Mouse (Mus musculus) A20 (cell line): ENCODE results near the gene Zbed4.
"Not testable (repeated sequence)": the region's sequence is repeated elsewhere in the genome, so short reads cannot be mapped to it uniquely, and the experiment has no call there.

Source experiments
- DNase-seq: peaks from one replicate; pipeline ENCODE4 v3.0.0-alpha.2; 2011; ENCODE audit warnings: low read depth, low spot score

Zbed4 gene

DNA sequence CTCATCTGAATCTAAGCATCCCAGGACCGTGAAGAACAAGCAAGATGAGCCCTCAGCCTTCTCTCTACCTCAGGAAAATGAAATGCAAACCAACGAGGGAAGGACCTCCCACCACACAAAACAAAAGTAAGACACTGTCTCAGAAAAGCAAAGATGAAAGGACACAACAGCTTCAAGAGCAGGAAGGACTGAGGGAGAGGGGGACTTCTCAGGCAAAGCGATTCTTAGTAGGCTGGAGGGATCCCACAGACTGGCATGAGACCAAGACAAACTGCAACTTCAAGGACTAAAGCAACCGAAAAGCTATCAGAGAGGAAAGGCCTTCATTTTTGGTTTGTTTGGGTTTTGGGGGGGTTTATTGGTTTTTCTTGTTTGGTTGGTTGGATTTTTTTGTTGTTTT lies 15.3 kb upstream of the Zbed4 start:
- no peak for DNase-seq

DNA sequence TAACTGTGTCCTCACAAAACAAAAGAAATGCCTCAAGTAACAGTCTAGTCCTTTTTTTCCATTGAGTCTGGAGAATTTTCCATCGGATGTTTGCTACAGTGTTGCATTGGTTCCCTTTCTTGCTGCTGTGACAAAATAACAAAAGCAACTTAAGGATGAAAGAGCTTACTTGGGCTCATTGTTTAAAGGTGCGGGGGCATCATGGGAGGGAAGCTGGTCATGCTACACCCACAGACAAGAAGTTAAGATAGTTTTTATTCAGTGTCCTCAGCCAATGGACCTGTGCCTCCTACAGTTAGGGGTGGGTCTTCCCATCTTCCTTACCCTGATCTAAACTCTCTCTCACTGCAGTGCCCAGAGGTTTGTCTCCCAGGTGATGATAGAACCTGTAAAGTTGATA lies 13.0 kb upstream of the Zbed4 start:
- no peak for DNase-seq

DNA sequence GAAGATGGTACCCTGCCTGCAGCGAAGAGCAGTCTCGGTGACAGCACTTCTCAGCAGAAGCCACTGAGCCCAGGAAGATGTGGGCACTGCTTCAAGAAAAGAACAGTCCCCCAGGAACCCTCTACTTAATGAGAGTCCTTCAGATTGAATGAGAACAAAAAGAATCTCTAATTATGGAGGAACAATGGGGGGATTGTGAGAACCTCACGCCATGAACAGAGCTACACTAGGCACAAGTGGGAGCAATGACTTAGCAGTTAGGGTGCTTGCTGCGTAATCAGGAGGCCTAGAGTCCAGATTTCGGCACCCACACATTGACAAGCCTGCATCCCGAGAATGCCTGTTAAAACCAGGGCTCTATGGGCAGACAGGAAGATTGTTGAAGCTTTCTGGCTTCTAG lies 10.1 kb upstream of the Zbed4 start:
- DNase-seq, result no peak

DNA sequence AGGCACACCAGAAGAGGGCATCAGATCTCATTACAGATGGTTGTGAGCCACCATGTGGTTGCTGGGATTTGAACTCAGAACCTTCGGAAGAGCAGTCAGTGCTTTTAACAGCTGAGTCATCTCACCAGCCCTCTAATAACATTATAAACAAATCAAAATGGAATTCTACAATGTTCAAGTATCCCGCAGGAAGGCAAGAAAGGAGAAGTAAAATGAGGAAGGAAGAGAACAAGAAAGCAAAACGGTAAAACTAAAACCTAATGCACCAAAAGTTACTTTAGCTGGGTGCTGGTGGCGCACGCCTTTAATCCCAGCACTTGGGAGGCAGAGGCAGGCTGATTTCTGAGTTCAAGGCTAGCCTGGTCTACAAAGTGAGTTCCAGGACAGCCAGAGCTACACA lies 8.1 kb upstream of the Zbed4 start:
- DNase-seq, result not testable (repeated sequence)

DNA sequence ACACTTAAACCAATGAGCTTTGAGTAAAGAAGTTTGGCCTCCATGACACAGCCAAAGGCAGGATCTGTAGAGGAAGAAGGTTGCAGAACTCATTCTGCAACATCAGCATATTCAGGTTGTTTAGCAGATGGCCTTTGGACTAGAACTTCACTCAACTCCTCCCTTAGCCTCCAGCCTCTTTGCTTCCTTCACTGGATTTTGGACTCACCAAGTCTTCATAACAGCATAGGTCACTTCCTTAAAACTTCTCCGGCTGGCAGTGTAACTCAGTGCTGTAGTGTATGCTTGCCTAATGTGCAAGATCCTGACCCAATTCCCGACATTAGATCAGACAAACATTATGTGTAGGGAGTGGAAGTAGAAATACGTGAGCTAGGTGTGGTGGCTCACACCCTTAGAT lies 6.1 kb upstream of the Zbed4 start:
- no peak for DNase-seq

DNA sequence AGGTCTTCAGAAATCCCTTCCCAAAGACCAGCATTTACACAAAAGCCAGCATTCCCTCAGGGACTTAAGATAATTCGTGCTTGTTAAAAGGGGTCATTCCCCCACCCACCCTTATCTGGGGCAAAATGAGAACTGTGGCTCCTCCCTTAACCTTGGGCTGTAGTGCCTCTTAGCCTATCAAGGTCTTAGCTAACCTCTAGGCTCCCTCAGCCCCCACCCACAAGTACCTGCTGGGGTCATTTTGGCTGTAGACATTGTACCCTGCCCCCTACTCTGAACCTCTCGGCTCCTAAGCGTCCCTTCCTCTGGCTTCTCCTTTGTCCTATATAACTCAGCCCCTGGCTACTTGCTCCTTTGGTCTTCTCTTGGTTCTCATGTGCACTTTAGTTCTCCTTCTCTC lies 5.5 kb upstream of the Zbed4 start:
- no peak for DNase-seq

DNA sequence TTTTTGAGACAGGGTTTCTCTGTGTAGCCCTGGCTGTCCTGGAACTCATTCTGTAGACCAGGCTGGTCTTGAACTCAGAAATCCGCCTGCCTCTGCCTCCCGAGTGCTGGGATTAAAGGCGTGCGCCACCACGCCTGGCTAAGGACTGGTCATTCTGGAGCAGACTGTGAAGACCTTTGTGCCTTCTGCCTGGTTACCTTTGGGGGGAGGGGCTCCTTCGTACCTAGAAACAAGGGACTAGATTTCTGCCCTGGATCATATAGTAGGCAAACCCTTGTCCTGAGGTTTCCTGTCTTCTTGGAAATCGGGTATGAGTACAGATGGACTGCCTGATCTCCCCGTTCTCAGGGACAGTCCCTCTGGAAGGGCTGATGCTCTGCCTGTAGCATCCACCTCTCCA lies 1.8 kb upstream of the Zbed4 start:
- DNase-seq, result not testable (repeated sequence)

DNA sequence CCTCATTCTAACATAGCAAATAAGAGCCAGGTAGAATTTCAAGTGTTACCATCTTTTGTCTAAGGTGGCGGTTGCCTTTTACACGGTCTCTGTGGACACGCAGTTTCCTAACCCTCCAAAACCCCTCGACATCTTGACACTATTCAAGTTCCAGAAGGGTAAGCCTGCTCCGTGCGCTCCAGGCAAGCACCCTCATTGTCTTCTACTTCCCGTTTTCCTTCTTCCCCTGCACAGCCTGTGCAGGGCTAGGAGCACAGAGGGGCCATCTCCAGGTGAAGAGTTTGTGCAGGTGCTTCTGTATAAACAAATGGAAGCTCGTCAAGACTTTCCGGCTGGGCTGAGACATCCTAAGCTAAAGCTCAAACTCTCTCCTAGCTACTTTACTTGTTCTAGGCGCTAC lies 1.4 kb upstream of the Zbed4 start:
- no peak for DNase-seq

DNA sequence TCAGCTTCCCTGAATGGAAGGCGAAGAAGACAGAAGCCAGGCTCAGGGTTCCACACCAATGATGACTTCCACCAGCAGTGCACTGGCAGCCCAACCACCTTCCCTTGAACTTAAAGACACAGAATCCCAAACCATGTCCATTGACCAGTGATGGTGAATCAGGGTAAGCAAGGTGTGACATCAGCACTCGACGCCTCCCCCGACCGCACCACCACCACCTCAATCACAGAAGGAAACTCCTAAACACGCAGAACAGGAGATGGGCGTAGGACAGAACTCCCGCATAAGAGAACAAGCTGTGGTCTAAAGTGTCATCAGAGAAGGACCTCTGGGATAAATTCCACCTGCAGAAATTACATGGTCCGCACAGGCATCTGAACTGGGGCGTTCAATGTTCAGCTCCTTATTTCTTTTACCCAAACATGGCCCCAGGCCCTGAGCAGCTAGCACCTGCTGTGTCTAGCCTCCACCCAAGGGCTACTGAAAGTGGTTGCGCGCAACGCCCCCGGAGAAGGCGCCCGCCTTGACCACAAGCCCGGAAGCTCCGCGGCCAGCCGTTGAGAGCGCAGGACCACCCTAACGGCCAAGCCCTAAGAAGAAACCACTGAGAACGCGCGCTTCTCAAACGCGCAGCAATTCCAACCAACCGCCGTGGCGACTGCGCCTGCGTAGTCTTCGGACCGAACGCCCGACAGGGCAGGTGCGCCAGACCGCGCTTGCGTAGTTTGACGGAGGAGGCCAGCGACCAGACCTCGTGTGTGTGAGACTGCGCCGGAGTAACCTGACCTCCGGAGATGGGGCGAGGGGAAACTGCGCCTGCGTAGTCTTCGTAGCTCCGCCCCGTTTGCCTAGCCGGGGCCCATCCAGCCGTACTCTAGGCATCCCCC lies 540 bp upstream of the Zbed4 start:
- peak; percentile 100 for DNase-seq

DNA sequence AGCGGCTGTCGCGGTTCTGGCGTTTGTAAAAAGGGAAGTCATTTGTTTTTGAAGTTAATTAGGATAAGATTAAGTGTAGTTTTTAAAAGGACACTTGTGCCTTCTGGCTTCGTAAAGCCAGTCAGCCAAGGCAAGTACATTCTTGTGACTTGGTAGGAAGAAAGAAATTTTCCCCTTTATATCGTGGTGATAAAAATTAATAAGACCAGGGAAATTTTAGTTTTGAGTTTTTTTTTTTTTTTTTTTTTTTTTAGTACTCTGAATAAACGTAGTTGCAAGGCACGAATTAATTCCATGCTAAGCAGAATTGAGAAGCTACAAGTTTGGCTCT lies 908 bp downstream of the Zbed4 start:
- DNase-seq, result no peak

DNA sequence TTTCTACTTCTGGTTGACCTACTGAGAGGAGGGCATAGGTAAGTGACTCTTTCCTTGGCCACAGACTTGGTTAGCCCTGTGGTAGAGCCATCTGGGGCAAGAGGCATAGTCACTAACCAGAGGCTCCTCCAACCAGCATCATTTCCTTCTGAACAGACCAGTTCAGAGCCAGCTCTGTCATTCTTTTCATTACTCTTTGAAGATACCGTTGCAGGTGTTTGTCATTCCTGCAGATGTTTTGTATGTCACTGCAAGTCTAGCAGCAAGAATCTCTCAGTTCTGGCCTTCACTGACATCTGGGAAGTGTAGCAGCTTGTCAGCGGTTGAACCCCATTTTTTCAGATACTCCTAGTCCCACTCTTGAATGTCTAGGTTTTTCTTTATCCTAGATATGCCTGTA lies 3.4 kb downstream of the Zbed4 start:
- DNase-seq, result no peak

DNA sequence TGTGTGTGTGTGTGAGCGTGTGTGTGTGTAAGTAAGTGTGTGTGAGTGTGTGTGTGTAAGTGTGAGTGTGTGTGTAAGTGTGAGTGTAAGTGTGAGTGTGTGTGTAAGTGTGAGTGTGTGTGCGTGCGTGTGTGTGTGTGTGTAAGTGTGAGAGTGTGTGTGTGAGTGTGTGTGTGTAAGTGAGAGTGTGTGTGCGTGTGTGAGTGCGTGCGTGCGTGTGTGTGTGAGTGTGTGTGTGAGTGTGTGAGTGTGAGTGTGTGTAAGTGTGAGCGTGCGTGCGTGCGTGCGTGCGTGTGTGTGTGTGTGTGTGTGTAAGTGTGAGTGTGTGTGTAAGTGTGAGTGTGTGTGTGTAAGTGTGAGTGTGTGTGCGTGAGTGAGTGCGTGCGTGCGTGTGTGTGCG lies 4.3 kb downstream of the Zbed4 start:
- DNase-seq, result no peak

DNA sequence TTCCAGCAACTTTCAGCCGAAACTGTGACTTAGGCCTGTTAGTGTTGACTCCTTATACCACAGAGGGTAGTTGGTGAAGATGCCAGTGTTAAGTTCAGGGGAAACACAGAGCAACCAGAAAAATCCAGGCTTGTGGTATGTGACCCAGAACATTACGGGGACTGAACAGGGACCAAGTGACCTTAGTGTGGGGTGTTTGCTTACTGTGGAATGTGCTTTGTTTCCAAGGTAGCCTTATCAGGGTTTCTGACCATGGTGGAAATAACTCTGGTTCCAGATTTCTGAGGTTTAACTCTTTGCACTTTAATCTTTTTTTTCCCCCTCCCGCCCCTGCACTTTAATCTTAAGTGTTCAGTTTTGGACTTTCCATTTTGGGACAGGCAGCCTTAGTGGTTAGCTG lies 6.6 kb downstream of the Zbed4 start:
- DNase-seq, result no peak

DNA sequence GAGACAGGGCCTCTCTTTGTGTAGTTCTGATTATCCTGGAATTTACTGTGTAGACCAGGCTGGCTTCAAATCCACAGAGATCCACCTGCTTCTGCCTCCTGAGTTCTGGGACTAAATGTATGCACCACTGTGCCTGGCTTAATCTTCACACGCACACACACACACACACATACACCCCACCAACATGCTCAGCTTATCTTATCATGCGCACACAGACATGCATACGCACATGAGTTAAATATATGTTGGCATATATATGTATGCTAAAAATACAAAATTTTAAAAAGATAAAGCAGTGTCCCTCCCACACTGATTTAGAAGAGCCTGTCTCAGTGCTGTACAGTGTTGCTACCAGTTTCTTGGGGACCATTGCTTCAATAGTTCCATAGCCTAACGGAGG lies 10.1 kb downstream of the Zbed4 start:
- no peak for DNase-seq

DNA sequence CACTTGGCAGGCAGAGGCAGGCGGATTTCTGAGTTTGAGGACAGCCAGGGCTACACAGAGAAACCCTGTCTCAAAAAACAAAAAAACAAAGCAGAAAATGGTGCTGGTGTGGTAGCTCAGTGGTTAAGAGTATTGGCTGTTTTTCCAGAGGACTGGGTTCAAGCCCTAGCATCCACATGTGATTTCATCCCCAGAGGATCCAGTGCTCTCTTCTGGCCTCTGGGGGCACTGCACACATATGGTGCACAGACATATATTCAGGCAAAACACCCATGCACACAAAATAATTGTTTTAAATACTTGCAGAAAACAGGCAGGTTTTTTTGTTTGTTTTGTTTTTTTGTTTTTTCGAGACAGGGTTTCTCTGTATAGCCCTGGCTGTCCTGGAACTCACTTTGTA lies 14.7 kb downstream of the Zbed4 start:
- DNase-seq, result peak; percentile 41

DNA sequence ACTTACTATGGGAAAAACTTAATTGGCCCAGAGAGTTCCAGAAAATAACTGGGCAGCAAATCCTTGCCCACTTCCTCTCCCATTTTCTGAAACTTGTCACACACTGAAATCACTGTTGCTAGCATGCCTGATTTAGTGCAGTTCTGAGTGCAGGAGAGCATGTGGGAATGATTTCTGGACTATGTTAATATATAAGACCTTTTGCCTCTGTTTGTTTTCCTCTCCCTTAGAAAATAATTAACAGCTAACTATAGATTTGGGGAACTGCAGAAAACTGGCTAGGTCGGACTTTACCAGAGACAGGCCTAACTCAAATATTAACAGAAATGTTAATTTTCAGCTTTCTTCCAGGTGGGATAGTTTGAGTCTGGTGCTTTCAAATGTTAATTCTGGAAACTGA lies 17.1 kb downstream of the Zbed4 start:
- no peak for DNase-seq

DNA sequence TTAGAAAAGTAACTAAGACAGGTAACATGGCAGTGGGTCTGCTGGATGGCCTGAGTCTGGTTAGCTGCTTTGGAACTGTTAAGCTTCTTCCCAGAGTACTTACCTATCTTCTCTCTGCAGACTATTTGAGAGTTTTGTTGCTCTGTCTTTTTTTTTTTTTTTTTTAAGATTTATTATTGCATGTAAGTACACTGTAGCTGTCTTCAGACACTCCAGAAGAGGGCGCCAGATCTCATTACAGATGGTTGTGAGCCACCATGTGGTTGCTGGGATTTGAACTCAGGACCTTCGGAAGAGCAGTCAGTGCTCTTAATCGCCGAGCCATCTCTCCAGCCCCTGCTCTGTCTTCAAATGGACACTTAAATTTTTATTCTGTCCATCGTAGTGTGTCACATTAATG lies 23.2 kb downstream of the Zbed4 start:
- not testable (repeated sequence) for DNase-seq

DNA sequence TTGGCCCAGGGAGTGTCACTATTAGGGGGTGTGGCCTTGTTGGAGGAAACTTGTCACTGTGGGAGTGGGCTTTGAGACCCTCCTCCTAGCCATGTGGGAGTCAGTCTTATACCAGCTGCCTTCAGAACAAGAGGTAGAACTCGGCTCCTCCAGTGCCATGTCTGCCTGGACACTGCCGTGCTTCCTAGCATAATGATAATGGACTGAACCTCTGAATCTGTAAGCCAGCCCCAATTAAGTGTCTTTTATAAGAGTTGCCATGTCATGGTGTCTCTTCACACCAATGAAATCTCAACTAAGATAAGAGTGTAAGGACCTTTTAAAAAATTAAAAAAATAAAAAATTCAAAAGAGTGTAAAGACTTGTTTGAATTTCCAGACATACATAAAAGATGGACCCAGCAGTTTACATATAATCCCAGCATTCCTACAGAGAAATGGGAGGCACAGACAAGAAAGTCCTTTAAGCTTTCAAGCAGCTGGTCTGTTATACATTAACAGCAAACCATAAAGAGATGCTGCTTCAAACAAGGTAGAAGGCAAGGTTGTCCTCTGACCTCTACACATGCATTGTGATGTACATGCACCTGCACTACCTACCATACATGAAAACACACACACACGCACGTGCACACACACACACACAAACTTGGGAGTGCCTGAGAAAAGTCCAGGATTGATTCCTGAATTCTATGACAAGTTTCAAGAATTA lies 40.8 kb downstream of the Zbed4 start:
- DNase-seq, result no peak

DNA sequence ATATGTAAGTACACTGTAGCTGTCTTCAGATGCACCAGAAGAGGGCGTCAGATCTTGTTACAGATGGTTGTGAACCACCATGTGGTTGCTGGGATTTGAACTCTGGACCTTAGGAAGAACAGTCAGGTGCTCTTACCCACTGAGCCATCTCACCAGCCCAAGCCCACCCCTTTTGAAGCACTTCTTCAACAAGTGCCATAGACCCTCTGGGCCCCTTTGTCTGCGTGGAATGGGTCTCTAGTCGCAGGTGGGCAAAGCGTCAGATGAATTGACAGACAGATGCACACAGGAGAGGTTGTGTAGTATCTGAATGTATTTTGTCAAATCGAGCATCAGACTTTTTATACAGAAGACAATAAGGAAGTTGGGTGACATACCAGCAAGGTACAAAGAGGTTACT lies 43.3 kb downstream of the Zbed4 start:
- DNase-seq, result not testable (repeated sequence)

DNA sequence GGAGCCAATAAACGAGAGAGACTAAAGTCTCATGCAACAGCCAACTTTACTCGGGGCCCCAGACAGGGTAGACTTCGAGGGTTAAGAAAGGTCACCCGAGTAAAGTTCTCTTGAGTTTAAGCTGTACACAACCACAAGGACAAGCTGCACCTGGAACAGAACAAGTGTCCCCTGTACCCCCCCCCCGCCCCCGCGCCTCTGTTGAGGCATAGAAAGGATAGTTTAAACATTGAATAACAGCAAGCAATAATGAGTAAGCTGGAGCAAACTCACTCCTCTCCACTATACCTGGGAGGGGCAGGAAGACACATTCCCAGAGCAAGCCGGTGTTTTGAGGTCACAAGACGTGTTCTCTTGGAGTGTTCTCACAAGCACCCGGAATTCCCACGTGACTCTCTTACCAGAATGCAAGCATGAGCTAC lies 48.5 kb downstream of the Zbed4 start:
- DNase-seq, result no peak

DNA sequence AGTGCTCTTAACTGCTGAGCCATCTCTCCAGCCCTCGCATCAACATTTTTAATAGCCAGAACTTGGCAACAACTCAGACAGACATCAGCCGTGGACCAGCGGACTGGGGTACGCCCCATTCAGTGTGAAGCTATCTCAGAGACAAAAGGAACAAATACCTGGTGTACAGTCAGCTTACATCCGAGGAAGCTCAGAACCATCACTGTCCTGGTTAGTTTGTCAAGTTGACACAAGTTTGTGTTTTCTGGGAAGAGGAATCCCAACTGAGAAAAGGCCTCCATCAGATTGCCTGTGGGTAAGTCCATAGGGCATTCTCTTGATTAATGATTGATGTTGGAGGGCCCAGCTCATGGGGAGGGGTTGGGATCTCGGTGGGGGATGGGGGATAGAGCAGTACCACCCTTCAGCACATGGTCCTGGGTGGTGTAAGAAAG lies 49.5 kb downstream of the Zbed4 start:
- DNase-seq, result no peak

DNA sequence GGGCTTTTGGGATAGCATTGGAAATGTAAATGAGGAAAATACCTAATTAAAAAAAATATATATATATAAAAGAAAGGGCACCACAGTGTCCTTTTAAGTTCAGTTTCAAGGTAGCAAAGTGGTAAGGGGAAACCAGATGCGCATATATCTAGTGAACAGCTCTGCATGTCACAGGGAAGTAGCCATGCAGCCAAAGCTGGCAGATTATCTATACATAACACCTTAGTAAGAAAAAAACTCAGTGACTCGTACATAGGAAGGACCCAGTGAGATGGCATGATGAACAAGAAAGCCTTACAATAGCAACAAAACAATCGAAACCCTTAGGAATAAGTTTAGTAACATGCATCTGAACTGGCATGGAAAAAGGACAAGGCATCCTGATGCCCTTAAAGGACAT lies 50.4 kb downstream of the Zbed4 start:
- no peak for DNase-seq

DNA sequence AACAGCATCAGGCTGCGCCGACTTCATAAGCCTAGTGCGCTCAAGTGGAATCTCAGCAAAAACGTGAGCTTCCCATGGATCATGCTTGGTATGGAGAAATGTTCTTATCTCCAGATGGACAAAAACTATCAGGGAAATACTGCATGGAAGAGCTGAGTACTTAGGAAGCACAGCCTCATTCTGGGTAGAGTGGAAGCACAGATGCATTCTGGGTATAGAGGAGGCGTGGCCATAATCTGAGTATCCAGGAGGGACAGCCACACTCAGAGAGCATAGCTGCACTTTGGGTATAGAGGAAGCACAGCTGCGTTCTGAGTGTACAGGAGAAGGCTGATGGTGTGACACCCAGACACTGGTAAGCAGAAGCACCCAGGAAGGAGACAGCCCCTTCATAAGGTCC lies 50.9 kb downstream of the Zbed4 start:
- DNase-seq, result no peak
